Mouse (Mus musculus): ENCODE measurements around the gene Ptprj.

DNA sequence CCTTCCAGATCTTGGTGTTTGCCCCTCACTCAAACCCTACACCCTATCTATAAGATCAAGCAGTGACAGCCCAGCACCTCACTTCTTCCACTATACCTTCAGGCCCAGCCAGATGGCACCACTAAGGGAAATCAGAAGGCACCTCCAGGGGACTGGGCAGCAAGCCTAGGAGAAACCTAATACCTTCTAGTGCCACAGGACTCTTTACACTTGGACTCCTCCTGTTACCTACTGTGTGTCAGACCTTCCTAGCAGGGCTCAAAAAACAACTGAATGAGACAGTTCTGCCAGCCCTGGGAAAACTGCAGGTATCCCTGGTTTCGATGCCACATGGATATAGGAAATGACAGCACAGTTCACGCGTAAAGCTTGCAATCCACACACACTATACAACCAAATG is 36.5 kb downstream of the Ptprj start:
- no peak for TF ChIP-seq CTCF (IDR thresholded peaks at IDR 0.05; ENCODE audit: low read depth)
- no peak for TF ChIP-seq EP300 (optimal IDR thresholded peaks at IDR 0.05)

Data from stomach, postnatal 0 days (tissue).